Mouse (Mus musculus) layer of hippocampus, postnatal 36 days (tissue): Measurements from ENCODE around the gene Klhl32. TPM values are rescaled to one million over a fixed set of nuclear protein-coding genes. Genes with fewer than 3 reads are reported as not detected.
A peak's percentile ranks its signal among the peaks of the same experiment; 100 is the strongest.
"Not testable (repeated sequence)": the region's sequence is repeated elsewhere in the genome, so short reads cannot be mapped to it uniquely, and the experiment has no call there.

Source experiments
- DNase-seq, 2 experiments: peaks; one replicate each; pipeline ENCODE4 v3.0.0; 2022
- total RNA-seq, 2 experiments: library from RNA; stranded (reverse); gene quantifications; 2 replicates each; pipeline ENCODE4 v1.2.3; 2021

Klhl32 gene
- total RNA-seq = 10 to 100 TPM; 17.4 to 19.2 TPM

GRCm38 (mm10) chr4:24850401-24851325 is at the start of gene Klhl32:
Gene Klhl32, minus strand, starts transcription at chr4:24851124.
- peak; percentile 81 to 87 for DNase-seq

- no peak for DNase-seq
These were observed 48.2 kb upstream of the Klhl32 start for GRCm38 (mm10) chr4:24899146-24899545.

- no peak for DNase-seq
These were observed 47.7 kb upstream of the Klhl32 start for GRCm38 (mm10) chr4:24898636-24899035.

GRCm38 (mm10) chr4:24897851-24898515 is 47.1 kb upstream of the Klhl32 start, which contains the start of gene Ndufaf4:
Gene Ndufaf4, plus strand, starts transcription at chr4:24898083.
- DNase-seq = peak; percentile 96 to 97

DNA sequence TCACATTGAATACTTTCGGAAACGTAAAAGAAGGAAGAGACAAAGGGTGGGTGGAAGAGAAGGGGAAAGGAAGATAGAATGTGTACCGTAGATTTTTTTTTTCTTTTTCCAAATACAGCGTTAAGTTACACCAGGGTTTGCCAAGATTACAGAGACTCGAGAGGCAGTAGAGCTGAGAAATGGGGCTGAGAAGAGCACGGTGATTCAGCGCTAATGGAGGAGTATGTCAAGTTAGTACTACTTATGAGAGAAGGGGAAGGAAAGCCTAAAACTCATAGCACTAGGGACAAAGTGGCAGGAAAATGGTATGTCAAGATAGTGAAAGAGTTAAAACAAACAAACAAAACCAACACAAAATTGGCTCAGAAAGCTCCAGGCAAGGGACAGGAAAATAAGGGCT is 46.4 kb upstream of the Klhl32 start:
- no peak for DNase-seq

GRCm38 (mm10) chr4:24896829-24897228 is 45.9 kb upstream of the Klhl32 start:
- peak in 1 of 2 experiments; percentile 11 for DNase-seq

- DNase-seq = no peak
These were observed 43.7 kb upstream of the Klhl32 start for GRCm38 (mm10) chr4:24894625-24895024.

GRCm38 (mm10) chr4:24892293-24892692 is 41.4 kb upstream of the Klhl32 start:
- not testable (repeated sequence) for DNase-seq

- not testable (repeated sequence) for DNase-seq
These were observed 38.5 kb upstream of the Klhl32 start for GRCm38 (mm10) chr4:24889386-24889785.

DNA sequence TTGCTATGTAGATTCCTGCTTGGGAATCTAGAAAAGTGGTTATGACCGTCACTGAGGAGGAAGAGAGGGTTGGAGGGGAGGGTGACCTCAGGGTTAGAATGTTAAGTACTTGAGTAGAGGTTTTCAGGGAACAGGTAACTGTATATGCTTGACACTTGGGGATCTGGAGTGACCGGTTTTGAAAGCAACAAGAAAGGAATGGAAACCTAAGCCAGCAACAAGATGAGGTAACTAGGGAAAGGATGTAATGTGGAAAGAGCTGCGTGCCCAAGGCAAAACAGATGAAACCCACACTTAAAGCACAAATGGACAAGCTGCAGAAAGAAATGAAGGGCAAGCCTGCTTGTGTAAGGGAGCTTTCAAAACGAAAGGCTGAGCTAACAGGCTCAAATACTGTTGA is 18.3 kb upstream of the Klhl32 start:
- no peak for DNase-seq

DNA sequence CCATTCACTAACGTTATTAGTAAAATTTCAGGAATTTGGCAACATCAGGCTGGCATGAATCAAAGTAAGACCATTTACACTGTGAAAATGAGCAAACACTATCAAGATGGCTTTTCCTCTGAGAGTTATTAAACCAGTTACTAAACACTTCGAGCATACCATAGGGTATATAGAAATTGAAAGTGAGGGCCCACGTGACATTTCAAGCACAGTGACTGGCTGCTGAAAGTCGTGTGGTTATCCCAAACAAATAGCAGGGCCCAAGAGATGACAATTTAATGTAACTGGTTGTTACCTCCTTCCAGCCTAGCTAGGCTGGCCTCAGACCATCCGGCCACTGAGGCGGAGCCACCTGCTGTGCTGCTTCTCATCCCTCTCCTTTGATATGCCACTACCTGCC is 14.8 kb upstream of the Klhl32 start:
- DNase-seq = no peak

DNA sequence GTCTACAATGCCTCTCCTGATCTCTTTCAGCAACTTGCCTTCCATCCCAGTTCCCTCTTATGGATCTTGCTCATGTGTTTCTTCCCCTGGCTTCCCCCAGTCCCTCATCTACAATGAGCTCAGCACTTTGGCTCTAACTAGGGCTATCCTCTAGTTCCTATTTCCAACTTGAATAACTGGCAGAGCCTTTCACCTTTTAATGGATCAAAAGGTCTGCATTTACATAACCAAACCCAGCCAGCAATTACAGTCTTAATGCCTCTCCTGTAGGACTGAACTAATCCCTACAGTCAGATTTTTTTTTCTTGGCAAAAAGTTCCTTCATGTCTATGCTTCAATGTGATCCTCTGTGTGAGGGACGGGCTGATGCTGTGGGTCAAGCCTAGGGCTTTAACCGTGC is 3.5 kb downstream of the Klhl32 start:
- no peak for DNase-seq

DNA sequence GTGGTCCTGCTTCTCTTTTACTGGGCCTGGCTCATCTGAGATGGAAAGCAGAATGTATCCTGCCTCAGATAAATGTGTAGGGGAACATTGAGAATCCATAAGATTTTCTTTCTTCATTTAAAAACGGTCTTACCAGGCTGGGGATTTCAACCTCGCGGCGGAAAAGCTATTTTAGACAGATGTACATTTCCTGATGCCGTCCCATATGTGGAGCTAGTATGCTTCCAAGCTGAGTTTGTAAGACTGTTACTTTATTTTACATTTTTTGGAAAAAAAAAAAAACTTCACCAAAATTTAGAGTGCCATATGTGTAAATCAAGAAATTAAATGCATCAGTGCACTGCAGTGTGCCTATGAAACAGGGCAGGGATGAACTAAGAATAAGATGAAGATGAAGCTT is 5.4 kb downstream of the Klhl32 start:
- no peak for DNase-seq

DNA sequence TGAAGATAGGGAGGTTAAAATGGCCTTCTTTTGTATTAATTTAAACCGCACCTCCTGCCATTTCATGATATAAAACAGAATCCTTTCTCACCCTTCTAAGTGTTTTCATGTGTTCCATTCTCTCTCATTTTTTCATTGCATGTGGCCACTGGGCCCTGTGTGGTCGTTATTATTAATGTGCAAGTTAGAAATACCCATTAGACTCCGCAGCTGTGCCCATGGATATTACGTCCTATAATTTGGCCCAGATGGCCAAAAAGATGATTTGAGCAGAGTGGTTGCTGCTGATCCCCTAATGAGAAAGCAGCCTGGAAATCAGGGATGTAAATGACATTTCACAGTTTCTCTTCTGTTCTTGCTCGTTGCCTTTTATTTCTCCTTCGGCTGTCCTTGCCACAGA is 12.4 kb downstream of the Klhl32 start:
- DNase-seq = no peak

DNA sequence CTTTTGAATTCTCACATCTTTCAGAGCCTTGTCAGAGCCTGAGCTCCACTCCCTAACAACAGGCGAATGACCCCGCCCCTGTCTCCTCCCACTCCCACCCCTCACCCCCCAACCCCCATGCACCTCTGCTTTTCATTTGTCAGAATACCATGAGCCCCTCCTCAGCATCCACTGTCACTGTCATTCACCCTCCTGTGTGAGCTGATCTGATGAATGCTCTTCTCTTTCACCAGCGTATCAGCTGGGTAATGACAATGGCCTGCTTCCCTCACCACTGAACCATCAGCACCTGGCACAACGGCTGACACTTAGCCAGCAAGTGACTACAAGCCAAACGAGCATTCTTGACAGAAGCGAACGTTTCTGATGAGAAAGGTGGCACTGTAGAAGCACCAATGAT is 15.4 kb downstream of the Klhl32 start:
- DNase-seq = no peak

GRCm38 (mm10) chr4:24808316-24808715 is 42.6 kb downstream of the Klhl32 start:
- no peak for DNase-seq

DNA sequence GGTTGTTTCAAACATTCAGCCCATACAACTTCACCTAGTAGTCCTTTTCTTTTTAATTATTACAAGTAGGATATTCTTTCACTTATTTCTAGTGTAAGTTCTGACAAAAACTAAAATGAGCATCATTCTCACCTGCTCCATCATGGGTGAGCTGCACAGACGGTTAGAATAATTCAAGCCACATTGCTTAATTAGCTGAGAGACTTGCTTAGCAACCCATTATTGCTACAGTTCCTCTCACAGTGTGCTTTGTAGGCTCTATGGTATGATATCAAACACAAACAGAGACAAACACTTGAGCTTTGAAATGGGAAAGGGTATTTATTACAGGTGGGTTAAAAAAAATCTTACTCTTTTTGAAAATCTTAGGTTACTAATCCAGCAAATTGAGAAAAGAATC is 49.0 kb downstream of the Klhl32 start:
- DNase-seq = no peak

- no peak for DNase-seq
These were observed 49.6 kb downstream of the Klhl32 start for GRCm38 (mm10) chr4:24801343-24801742.

DNA sequence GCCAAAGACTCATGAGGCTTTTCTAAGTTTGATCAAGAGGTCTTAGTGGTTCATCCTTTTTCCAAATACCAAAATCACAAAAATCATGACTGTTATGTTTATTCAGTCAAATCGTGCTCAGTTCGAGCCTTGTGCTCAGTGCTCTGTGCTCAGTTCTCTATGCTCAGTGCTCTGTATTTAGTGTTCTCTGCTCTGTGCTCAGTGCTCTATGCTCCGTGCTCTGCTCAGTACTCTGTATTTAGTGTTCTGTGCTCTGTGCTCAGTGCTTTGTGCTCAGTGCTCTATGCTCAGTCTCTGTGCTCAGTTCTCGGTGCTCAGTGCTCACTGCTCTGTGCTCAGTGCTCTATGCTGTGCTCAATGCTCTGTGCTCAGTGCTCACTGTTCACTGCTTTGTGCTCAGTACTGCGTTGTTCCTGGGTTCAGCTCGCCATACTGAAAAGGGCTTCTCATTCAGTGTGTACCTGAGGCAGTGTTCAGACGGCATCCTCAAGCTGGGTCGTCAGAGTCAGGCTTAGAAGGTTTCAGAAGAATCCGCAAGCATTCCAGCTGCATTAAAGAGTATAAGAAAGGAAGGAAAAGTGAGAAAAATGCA is 50.5 kb downstream of the Klhl32 start:
- no peak for DNase-seq

DNA sequence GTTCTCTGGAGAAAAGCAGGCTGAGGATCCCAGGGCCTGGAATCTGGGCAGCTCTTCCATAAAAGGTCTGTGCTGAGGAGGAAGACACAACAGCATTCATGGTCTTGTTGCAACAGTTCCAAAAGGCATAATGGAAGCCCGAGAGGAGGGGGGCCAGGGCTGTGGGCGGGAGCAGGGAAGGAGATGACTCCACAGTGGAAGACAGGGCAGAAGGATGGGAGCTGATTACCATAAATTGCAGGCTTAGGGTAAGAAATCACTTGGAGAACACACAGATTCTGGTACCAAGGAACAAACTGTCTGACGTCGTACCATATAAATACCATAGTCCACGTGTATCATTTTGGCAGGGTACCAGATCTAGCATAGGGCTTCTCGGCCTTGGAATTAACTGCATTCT is 51.9 kb downstream of the Klhl32 start:
- peak; percentile 16 to 27 for DNase-seq

GRCm38 (mm10) chr4:24797868-24798267 is 53.1 kb downstream of the Klhl32 start:
- no peak for DNase-seq

GRCm38 (mm10) chr4:24797280-24797679 is 53.6 kb downstream of the Klhl32 start:
- DNase-seq = no peak

- DNase-seq = no peak
These were observed 54.7 kb downstream of the Klhl32 start for GRCm38 (mm10) chr4:24796229-24796628.
